Mouse (Mus musculus) B cell, adult 2 months (primary cell): ENCODE measurements around the gene Gm21776.
"Not testable (repeated sequence)": the region's sequence is repeated elsewhere in the genome, so short reads cannot be mapped to it uniquely, and the experiment has no call there.

Source experiments
- DNase-seq, 2 experiments: peaks; one replicate each; pipeline ENCODE4 v3.0.0; 2022

The Gm21776 gene

DNA sequence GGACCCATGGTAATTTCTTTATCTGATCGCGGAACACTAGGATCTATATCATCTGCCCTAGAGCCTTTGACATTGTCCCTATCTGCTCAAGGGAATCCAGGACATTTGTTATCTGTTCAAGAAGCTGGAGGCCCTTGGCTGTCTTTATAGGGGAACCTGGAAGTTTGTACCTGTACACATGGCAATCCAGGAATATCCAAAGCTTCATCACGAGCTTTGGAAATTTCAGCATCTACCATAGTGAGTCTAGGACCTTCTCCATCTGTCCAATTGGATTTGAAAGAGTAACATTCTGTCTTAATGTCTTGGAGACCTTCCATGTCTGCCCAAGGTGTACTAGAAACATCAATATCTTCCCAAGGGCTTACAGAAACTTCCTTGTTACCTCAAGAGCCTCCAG, at the start of gene Gm21776:
Gm21776 (plus strand) TSS at position 301 of the 400 bp plus-strand sequence.
- DNase-seq: not testable (repeated sequence)
